Mouse (Mus musculus) cerebellum, postnatal 25 days (tissue): ENCODE results near the gene Adam10.

Source experiments
- DNase-seq, 2 experiments: peaks; one replicate each; pipeline ENCODE4 v3.0.0; 2021; ENCODE audit warnings: mixed read lengths in 2 of 2

Gene Adam10

DNA sequence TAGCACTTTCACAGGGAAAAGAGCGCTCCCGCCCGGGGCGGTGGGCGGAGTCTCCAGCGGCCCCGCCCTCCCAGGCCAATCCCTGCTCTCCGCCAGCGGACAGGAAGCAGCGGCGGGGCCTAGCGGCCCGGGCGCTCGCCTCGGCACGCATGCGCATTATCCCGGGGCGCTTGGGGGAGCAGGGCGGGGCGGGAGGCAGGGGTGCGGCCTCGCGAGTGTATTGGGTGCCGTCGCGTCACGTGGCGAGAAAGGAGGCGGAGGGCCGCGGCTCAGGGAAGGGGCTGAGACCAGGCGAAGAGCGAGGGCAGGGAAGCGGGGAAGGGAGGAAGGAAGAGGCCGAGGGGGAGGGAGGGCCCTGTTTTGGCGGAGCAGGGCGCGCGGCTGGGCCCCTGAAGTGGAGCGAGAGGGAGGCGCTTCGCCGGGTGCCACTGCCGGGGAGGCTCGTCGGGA is at the start of gene Adam10:
TSS of gene Adam10 (plus strand) at position 316 of the 450 bp plus-strand sequence.
- peak; percentile 99 to 100 for DNase-seq

DNA sequence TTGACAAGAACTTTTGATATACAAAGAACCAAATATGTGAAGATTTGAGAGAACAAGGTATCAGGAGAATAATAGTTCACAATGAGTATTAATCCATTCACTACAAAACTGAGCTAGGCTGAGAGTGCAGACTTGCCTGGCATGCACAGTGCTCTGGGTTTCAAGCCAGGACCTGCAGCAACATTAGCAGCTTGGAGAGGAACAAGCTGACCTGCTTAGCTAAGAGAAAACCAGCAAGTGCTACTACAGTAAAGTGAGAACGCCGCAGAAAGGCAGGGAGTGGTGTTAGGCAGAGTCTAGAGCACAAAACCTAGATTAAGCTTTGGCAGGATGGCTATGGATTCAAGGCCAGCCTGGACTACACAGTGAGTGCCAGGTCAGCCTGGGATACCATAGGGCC is 49.1 kb upstream of the Adam10 start:
- peak; percentile 71 to 79 for DNase-seq

DNA sequence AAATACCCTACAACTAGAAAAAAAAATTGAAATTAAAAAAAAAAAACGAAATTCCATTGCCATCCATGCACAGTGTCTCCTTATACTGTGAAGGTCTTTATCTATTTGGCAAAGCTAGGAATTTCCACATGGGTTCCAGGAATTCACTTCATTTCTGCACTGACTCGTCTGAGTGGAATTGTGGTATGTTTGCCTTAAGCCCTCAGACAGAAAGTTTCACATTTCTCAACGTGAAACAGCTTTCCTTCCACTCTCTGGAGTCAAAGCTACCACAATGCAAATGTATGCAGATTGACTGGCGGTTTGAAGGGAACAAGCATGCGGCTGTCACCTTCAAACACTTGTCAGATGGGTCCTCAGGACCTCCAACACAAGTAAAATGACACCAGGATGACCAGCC is 47.1 kb upstream of the Adam10 start:
- no peak for DNase-seq

DNA sequence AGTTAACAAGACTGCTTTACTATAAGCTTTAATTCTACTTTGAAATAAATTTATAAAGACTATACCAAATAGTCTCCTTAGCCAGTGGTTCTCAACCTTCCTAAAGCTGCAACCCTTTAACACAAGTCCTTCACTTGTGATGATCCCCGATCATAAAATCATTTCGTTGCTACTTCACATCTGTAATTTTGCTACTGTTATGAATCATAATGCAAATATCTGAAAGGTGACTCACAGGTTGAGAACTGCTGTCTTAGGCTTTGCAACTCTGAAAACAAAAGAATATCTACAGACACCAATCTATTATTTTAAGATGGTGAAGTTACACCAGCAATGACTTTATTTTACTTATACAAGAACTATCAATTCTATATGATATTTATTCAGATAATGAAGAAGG is 42.0 kb upstream of the Adam10 start:
- DNase-seq = no peak

DNA sequence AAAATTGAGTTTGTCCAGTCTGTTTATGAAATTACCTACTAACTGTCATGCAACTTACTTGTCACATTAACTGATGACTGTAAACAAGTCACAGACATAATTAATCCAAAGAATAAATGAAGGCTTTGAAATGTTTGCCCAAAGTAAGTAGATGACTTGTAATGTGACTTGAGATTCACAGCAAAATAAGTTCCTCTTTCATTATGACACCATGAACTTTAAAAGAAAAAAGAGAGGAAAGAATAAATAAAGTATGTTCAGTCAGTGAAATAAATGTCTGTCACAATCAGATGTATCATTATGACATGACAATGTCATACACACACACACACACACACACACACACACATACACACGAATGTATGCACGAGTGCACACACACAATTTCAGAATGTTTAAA is 28.5 kb upstream of the Adam10 start:
- DNase-seq = no peak

DNA sequence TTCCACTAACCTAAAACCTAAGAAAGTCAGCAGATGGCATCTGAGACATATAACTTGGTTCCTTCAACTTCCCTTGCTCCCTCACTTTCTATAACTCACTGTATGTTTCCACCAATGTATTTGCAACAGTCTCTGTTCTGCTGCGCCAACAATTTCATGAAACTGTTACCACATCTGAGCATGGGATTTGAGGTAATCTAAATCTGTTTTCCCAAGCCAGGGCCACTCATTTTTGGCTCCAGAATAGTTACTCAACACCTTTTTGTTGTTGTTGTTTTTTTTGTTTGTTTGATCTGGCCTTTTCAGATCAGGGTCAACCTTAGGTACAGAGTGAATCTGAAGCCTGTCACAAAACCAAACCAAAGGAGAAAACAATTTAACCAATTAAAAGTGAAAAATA is 27.8 kb upstream of the Adam10 start:
- DNase-seq = no peak

DNA sequence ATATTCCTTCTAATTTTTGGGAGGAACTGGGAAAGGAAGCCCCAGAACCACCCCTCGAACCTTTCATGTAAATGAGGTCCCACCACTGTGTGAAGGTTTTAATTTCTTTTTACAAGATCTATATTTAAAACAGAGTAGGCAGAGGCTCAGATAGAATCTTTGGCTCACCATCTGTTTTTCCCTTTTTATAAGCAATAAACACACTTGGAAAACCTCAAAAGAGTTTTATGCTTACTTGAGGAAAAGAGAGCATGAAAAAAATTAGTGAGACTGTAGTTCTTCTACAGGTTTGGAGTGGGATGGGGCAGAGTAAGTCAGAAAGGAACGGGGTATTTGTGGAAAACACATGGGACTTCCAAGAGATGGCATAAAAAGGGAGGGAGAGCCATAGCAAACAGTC is 26.6 kb upstream of the Adam10 start:
- DNase-seq = no peak

DNA sequence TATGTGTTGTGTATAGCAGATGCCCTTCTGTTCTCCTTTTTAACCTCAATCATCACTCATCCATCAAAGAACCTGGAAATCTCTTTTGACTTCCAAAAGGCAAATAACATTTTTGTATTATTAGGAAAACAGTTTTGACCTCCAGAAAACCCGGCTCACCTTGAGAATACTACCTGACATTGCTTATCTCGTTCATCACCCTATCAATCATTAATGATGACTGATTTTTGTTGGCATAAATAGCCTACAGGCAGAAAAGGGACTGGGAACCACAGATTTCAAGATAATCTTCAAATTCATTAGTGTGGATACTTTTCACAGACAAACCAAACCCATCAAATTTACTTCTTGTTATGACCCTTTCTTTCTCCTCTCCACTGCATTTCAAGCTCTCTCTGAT is 24.9 kb upstream of the Adam10 start:
- no peak for DNase-seq

DNA sequence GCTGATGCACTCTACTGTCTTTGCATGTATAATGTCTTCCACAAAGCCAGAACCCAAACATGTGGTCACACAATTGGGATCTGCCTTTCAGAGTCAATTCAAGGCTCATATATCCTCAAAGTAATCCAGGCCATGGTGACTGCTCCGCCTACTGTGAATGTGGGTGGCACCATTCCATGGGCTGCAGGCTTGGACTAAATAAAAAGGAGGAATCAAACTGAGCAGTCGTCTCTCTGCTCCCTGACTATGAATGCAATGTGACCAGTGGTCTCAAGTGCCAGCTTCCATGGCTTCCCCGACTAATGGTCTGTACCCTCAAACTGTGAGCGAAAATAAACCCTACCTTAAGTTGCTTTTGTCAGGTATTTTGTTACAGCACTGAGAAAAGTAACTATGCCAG is 24.3 kb upstream of the Adam10 start:
- peak; percentile 59 to 72 for DNase-seq

DNA sequence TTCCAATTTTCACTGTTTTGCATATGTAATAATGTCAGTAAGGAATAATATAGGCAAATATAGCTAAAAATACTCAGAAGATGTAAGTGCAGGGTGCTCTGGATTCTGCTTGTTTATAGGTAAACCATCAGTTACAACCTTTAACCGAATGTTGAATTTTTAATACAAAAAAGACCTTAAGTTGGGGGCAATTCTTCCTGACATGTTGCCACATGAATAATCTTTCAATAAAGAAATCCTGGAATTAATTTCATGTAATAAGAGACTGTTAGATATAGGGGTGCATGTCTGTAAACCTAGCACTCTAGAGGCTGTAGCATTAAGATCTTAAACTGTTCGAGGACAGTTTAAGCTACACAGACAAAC is 23.1 kb upstream of the Adam10 start:
- no peak for DNase-seq

DNA sequence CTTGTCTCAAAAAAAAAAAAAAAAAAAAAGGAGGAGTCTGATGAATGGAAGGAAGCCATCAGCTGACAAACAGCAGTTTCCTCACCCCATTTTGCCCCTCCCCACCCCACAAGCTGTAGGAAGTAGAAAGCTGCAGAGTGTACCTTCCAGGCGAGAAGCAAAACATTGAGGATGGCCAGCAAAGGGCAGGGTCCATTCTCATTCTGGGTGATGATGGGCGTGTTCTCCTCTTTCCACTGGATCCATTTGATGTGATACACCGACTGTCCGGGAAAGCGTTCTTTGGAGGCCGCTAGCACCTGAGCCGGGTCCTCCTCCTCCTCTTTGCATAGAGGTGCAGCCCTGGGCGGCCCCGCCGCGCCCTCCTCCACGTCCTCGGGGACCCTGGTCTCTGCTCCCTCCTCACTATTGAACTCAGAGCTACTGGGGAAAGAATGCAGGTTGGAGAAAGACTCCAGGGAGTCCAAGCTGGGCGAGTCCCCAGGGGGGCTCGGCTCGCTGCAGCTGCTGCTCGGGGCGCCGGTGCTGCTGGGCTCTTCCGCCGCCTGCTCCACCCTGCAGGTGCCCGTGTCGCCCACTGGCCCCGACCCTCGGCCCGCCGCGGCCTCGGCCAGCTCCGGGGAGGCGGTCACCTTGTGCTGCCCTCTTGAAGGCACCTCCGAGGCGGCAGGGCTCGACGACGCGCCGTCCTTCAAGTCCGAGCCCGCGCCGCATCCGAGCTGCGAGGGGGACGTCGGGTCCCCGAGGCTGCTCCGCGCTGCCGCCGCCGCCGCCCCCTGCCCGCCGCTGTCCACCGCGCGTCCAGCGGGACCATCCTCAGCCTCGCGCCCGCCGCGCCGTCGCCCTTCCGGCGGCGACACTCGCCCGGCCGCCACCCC is 22.4 kb upstream of the Adam10 start, which contains the start of gene Gm10642:
TSS of gene Gm10642 (plus strand) at position 122 of the 878 bp plus-strand sequence.
- peak; percentile 75 for DNase-seq

DNA sequence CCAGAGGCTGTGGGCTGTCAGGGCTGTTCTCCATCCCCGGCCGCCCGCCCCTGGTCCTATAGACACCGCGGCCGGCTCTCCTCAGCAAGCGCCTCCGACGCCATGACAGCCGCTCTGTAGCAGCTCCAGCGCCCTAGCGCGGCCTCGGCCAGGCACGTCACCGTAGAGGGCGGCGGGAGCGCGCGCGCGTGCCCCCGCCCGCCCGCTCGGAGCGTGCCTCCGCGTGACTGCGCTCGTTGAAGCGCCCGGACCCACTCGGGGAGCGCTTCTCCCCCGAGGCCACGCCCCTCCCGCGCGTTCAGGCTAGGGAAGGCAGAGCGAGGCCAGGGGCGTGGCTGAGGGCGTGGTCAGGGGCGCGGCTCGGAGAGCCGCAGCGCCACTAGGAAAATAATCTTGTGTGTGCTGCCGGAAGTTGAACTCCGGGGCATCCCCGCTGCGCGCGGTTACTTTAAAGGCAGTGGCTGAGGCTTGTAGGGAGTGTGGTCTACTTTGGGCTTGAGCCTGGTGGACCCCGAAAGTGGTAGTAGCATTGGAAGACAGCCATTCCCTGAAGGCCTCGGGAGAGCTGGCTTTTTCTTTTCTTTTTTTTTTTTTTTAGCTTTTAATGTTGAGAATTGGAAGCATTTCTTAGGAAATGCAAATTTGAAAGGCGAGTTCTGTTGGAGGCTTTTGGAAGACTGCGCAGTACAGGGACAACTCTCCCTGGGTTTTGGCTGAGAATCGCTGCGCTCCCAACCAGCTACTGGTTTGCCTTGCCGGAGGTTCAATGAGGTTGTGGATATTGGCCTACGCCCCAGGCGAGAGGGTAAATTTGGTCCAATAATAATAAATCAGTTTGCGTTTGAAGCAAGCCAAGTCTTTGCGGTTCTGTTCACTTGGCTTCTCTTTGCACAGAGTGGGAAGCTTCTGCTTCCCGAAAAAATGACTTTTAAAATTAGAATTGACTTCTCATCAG is 21.5 kb upstream of the Adam10 start, which contains the start of gene Mindy2:
TSS of gene Mindy2 (minus strand) at position 162 of the 955 bp plus-strand sequence.
- peak; percentile 98 to 100 for DNase-seq

DNA sequence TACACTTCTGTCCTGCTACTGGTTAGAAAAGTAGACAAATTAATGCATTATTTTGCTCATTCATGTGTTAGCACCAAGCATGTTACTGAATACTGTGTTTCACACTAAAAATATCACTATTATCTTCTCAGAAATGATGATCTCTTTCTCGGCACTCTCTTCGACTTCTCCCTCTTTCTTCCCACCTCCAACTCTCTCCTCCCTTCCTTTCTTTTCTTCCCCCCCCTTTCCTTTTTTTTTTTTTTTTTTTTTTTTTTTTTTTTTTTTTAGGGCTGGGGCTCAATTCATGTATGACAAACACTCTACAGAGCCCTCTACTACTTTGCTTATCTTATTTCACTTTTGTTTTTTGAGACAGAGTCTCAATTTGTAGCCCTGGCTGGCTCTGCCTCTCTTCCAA is 20.5 kb upstream of the Adam10 start:
- DNase-seq = no peak

DNA sequence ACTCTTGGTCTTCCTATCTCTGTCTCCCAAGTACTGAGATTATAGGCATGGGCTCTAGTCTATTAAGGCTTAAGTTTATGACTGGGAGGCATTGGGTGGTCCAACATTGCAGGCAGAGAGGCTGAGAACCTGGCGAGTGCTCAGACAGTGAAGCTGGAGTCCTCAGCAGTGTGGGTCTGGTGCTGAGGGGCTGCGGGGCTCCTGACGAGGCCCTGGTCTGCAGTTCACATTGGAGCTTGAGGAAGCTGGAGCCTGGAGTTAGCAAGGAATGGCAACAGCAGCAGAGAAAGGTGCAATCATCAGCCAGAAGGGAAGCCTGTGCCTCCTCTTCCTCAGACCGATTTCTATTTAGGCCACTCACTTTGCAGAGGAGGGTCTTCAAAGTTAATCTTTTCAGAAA is 13.9 kb upstream of the Adam10 start:
- DNase-seq = peak; percentile 47 to 63

DNA sequence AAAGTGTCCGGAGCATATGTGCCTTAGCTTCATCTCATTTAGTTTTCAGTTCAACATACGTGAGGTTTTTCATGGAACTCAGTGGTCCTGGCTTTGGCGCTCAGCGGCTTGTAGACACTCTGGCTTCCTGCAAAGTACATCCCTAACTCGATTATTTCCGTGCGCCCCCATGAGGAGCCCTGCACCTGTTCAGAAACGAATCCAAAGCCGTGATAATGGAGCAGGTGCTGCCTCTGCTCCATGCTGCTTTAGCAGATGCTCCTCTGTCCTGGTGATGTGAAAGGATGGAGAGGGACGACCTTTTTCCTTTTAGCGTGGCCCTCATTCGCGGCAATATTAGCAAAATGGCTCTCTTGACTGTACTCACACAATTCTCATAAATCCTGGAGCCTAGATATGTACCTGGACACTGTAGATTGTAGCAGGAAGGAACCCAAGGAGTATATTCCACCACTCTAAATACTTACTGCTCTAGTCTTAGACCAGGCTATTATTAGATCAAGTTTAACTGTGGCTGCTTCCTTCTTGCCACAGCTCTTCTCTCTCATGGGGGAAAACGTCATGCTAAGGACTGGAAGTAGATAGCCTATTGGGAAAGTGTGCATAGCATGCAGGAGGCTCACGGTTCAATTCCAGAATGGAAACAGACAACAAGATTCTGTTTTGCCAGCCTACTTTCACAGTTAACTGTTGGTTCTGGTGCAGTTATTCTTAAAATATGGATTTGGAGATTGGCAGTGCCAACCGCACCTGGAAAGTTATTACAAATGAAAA is 13.2 kb upstream of the Adam10 start:
- peak; percentile 95 for DNase-seq

DNA sequence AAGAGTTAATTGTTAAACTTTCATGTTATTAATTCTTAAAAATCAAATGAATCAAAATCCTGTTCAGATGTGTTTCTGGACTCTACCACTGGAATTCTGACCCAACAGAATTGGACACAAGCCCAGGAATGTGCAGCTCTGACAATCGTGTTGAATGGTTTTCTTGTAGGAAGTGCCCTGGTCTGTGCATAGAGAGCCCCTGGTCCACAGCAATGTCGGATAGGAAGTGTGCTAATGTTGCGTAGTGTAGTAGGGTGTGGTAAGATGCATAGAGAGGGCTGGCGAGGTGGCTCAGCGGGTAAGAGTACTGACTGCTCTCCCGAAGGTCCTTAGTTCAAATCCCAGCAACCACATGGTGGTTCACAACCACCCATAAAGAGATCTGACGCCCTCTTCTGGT is 12.0 kb upstream of the Adam10 start:
- DNase-seq = peak in 1 of 2 experiments; percentile 21

DNA sequence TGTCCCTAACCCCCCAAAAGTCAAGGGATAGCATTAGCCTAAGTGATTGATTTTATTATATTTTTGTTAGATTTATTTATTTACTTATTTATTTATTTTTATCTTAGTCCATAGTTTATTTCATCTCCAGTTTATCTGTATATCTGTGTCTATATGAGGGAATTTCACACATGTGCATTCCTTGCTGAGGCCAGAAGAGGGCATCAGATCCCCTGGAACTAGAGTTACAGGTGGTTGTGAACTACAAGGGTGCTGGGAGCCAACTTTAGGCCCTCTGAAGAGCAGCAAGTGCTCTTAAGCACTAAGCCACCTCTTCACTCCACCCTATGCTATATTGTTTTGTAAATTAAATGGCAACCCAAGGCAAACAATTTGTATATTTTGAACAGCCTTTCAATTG is 10.7 kb upstream of the Adam10 start:
- DNase-seq = peak in 1 of 2 experiments; percentile 33

DNA sequence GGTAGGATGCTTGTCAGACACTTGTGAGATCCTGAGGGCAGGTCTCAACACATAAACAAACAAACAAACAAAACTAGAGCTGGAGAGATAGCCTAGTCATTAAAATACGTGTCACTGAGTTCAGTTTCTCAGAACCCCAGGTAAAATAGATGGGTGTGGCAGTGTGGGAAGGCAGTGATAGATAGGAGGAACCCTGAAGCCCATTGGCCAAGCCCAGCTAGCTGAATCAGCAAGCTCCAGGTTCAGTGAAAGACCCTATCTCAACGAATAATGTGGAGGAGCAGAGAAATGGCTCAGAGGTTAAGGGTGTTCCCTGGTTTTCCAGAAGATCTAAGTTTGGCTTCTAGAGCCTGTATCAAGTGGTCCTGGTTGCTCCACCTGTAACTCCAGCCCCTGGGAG is 9.6 kb upstream of the Adam10 start:
- DNase-seq = no peak

DNA sequence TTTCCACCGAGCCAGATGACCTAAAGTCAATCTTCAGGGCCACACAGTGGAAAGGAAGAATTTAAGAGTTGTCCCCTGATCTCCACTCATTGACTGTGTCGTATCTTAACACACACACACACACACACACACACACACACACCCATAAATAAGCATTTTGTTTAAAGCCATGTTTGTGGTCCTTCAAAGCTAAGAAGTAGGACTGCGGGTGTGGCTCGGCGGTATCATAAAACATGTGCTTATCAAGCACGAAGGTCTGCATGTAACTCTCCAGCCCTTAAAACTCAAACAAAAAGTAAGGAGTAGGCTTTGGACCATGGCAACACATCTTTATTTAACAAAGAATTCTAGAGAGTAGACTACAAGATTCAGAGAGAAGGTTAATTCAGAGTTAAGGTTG is 8.4 kb upstream of the Adam10 start:
- no peak for DNase-seq

DNA sequence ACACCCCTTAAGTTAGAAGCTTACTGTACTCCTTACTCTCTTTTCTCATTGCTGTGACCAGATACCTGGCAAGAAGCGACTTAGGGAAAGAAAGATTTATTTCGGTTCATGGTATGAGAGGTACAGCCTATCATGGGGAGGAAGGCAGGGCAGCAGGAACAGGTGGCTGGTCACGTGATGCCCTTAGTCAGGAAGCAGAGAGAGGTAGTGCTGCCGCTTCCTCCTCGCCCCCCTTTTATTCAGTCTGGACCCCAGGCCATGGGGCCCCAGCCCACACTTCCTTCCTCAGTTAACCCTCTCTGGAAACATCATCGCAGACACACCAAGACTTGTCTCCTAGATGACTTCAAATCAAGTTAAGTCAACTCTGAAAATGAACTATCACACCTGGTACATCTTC is 7.5 kb upstream of the Adam10 start:
- no peak for DNase-seq

DNA sequence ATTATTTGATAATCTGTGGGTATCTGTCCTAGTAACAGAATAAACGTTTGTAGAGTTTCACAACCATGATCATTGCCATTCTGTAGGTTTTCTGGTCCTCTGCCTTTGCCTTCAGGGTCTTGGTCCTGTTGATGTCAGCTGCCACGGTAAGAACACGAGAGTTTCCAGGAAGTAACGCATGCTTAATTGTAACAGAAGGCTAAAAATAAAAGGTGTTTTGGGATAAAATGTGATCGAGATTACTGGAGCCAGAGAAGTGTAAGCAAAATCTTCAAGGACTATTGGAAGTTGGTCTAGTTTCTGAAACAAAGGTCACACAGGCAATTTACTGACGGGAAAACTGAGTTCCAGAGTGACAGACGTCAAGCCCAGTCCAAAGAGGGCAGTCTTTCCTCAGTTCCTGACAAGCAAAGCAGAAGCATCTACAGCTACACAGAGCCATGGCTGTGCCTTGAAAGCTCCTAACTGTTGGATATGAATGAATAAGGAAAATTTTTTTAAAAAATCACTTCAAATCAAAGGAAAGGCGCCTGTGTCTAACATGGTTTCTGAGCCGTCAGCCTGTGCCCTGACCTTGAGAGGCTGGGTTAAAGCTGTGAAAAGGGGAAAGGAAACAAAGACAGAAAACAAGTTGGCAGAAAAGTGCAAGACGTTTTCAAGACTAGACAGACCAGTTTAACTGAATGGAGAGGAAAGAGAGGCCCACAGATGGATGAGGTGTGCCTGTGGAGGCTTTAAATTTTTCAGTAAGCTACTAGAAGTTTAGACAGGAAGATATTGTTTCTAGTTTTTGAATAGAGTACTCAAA is 6.8 kb upstream of the Adam10 start:
- DNase-seq = peak; percentile 32 to 53

DNA sequence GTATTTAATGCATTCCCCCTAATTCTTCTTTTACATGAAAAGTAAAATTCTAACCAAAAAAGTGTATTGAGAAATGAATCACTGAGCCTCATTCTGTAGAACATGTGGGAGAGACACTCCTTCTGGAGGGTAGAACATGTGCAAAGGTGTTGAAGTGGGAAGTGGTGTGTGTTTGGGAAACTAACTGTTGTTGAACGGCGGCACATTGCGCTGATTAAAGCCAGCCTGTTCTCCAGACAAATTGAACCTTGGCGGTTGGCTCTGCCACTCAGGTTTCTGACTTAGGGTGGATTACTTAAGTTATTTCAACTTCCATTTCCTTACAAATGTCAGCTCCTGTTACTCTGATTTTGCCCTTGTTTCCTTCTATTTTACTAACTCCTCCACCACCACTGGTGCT is 5.1 kb upstream of the Adam10 start:
- no peak for DNase-seq
